Mouse (Mus musculus) lung, postnatal 0 days (tissue): ENCODE data around the gene Tfap2c. TPM values are rescaled to one million over a fixed set of nuclear protein-coding genes. Genes with fewer than 3 reads are reported as not detected.

Experiments used
- ATAC-seq: fragments of 200-750 bp; cut with Nextera tagmentation; 2 replicates; pipeline ENCODE4 v1.8.0; 2017; ENCODE audit warnings: moderate library complexity
- DNase-seq: peaks from one replicate; pipeline ENCODE4 v3.0.0-alpha.2; 2016; ENCODE audit warnings: low spot score
- H3K27ac ChIP-seq: fragments of 300-500 bp; sonication (generic); 2 replicates; pipeline ENCODE4 v1.5.1; 2014; ENCODE audit warnings: antibody characterized with exemption, mild to moderate bottlenecking, low read length, mixed read lengths
- H3K27me3 ChIP-seq: fragments of 300-500 bp; sonication (generic); replicated peaks from 2 replicates; pipeline ENCODE4 v1.6.1; 2014; ENCODE audit warnings: low read length, mixed read lengths; ENCODE audit not compliant: insufficient read depth
- H3K36me3 ChIP-seq: fragments of 300-500 bp; sonication (generic); 2 replicates; pipeline ENCODE4 v1.6.1; 2014; ENCODE audit warnings: low read length, mixed read lengths; ENCODE audit not compliant: insufficient read depth
- H3K4me1 ChIP-seq: fragments of 300-500 bp; sonication (generic); 2 replicates; pipeline ENCODE4 v1.6.1; 2014; ENCODE audit warnings: antibody characterized with exemption, low read depth, low read length, mixed read lengths; ENCODE audit not compliant: insufficient read depth
- H3K4me2 ChIP-seq: fragments of 300-500 bp; sonication (generic); replicated peaks from 2 replicates; pipeline ENCODE4 v1.6.1; 2014; ENCODE audit warnings: low read depth, mild to moderate bottlenecking, low read length, moderate library complexity, mixed read lengths
- H3K4me3 ChIP-seq: fragments of 300-500 bp; sonication (generic); 2 replicates; pipeline ENCODE4 v1.5.1; 2014; ENCODE audit warnings: low read depth, low read length
- H3K9ac ChIP-seq: fragments of 300-500 bp; sonication (generic); replicated peaks from 2 replicates; pipeline ENCODE4 v1.6.1; 2014; ENCODE audit warnings: low read depth, mild to moderate bottlenecking
- H3K9me3 ChIP-seq: fragments of 300-500 bp; sonication (generic); 2 replicates; pipeline ENCODE4 v1.6.1; 2016; ENCODE audit warnings: low read length, mixed read lengths
- CTCF ChIP-seq: IDR thresholded peaks from 2 replicates; pipeline ENCODE4 v1.5.1; 2016; ENCODE audit warnings: antibody characterized with exemption, mild to moderate bottlenecking
- EP300 ChIP-seq: IDR thresholded peaks from 2 replicates; pipeline ENCODE4 v1.6.1; 2016; ENCODE audit warnings: antibody characterized with exemption, mild to moderate bottlenecking, control low read depth
- WGBS: fragments of 180-500 bp; shearing (Covaris S2); extraction: QIAGEN DNeasy Blood & Tissue Kit; methylation state at CpG from one replicate; pipeline ENCODE4 v1.1.7; 2014; 5-methylcytosine and 5-hydroxymethylcytosine counted together
- polyA plus RNA-seq: library from polyadenylated mRNA; unstranded; fragments of >200 nt; fragmentation: Nextera tagmentation; extraction: Ambion mirVana; gene quantifications from 2 replicates; pipeline ENCODE4 v1.2.1, GENCODE M21; 2015

The Tfap2c gene
- polyA plus RNA-seq, 1 experiment from 2014 or later = not detected

GRCm38 (mm10) chr2:172604625-172605024 is 55.2 kb downstream of the Tfap2c start:
- H3K4me2 ChIP-seq = no peak overlapping the region
- no peak for DNase-seq
- no peak overlapping the region for H3K27ac ChIP-seq
- H3K4me3 ChIP-seq = no peak overlapping the region
- no peaks in the 10 kb centered on the region for H3K9me3 ChIP-seq
- no peaks in the 10 kb centered on the region for H3K27me3 ChIP-seq
- H3K4me1 ChIP-seq = no peaks in the 10 kb centered on the region
- H3K9ac ChIP-seq = no peak overlapping the region
- no peaks in the 10 kb centered on the region for H3K36me3 ChIP-seq
- TF ChIP-seq CTCF (no peak), EP300 (no peak)
- WGBS = 87% methylated on average over 3 of the region's 3 CpGs
- ATAC-seq = no peak

DNA sequence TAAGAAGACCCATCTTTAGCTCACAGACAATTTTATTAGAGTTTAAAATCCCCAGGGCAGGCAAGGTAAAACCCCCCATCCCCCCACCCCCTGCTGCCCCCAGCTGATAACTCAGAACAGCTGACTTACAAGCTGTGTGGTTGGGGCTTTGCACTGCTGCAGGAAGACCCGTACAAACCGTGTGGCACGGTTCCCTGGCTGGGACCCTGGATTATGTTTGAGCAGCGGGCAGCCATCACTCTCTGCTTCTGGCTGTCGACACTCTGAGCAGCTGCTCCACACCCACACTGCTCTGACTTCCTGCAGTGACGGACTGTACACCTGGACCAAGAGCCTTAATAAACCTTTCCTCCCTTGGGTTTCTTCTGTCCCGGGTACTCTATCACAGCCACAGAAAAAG is 56.2 kb downstream of the Tfap2c start:
- Histone ChIP-seq H3K4me2 (no peak overlapping the region), H3K27ac (no peak overlapping the region), H3K9me3 (no peaks in the 10 kb centered on the region), H3K27me3 (no peaks in the 10 kb centered on the region), H3K4me3 (no peak overlapping the region), H3K36me3 (no peaks in the 10 kb centered on the region), H3K4me1 (no peaks in the 10 kb centered on the region), H3K9ac (no peak overlapping the region)
- no peak for DNase-seq
- TF ChIP-seq CTCF (no peak), EP300 (no peak)
- no peak for ATAC-seq
- 39% methylated on average over 7 of the region's 7 CpGs for WGBS

GRCm38 (mm10) chr2:172607710-172608109 is 58.3 kb downstream of the Tfap2c start:
- DNase-seq (no peak), ATAC-seq (no peak)
- Histone ChIP-seq H3K4me3 (no peak overlapping the region), H3K9ac (no peak overlapping the region), H3K36me3 (no peaks in the 10 kb centered on the region), H3K4me2 (no peak overlapping the region), H3K4me1 (no peaks in the 10 kb centered on the region), H3K9me3 (no peaks in the 10 kb centered on the region), H3K27me3 (no peaks in the 10 kb centered on the region), H3K27ac (no peak overlapping the region)
- WGBS = 65% methylated on average over 11 of the region's 11 CpGs
- TF ChIP-seq EP300 (no peak), CTCF (no peak)

Other genes with a start within 250 kb of the Tfap2c start
- gene Fam210b, start 204.0 kb upstream of the Tfap2c start, polyA plus RNA-seq = 32.8 and 37.0 TPM in 2 replicates
- gene Aurka, start 179.1 kb upstream of the Tfap2c start, polyA plus RNA-seq = 6.3 and 7.9 TPM in 2 replicates
- 16.8 and 19.4 TPM in 2 replicates for gene Cstf1, start 178.9 kb upstream of the Tfap2c start, polyA plus RNA-seq
- gene Cass4, start 155.8 kb upstream of the Tfap2c start, polyA plus RNA-seq = 9.3 and 11.9 TPM in 2 replicates
- 73.4 and 74.2 TPM in 2 replicates for gene Rtf2, start 109.0 kb upstream of the Tfap2c start, polyA plus RNA-seq
- 0.58 and 0.64 TPM in 2 replicates for gene Gcnt7, start 91.0 kb upstream of the Tfap2c start, polyA plus RNA-seq
- 0.27 and 0.41 TPM in 2 replicates for gene Fam209, start 77.1 kb upstream of the Tfap2c start, polyA plus RNA-seq